Mouse (Mus musculus) embryonic facial prominence, embryonic 15.5 days (tissue): Measurements from ENCODE around the gene Pax3. TPM values are rescaled to one million over a fixed set of nuclear protein-coding genes. Genes with fewer than 3 reads are reported as not detected.

Experiments
- ATAC-seq: fragments of 200-750 bp; cut with Nextera tagmentation; 2 replicates; pipeline ENCODE4 v1.8.0; 2017; ENCODE audit warnings: low read depth, moderate TSS enrichment; ENCODE audit not compliant: insufficient number of reproducible peaks, low FRiP score, low TSS enrichment
- H3K27ac ChIP-seq: fragments of 300-500 bp; sonication (generic); replicated peaks from 2 replicates; pipeline ENCODE4 v1.5.1; 2015; ENCODE audit warnings: mild to moderate bottlenecking, inconsistent platforms
- H3K27me3 ChIP-seq: fragments of 300-500 bp; sonication (generic); 2 replicates; pipeline ENCODE4 v1.6.1; 2015; ENCODE audit warnings: inconsistent platforms
- H3K36me3 ChIP-seq: fragments of 300-500 bp; sonication (generic); 2 replicates; pipeline ENCODE4 v1.6.1; 2015; ENCODE audit warnings: mild to moderate bottlenecking, inconsistent platforms
- H3K4me1 ChIP-seq: fragments of 300-500 bp; sonication (generic); 2 replicates; pipeline ENCODE4 v1.6.1; 2015; ENCODE audit warnings: inconsistent platforms
- H3K4me2 ChIP-seq: fragments of 300-500 bp; sonication (generic); replicated peaks from 2 replicates; pipeline ENCODE4 v1.6.1; 2015; ENCODE audit warnings: mild to moderate bottlenecking, inconsistent platforms
- H3K4me3 ChIP-seq: fragments of 300-500 bp; sonication (generic); replicated peaks from 2 replicates; pipeline ENCODE4 v1.5.1; 2015; ENCODE audit warnings: mild to moderate bottlenecking, inconsistent platforms
- H3K9ac ChIP-seq: fragments of 300-500 bp; sonication (generic); 2 replicates; pipeline ENCODE4 v1.6.1; 2015; ENCODE audit warnings: inconsistent platforms
- H3K9me3 ChIP-seq: fragments of 300-500 bp; sonication (generic); replicated peaks from 2 replicates; pipeline ENCODE4 v1.6.1; 2016; ENCODE audit warnings: inconsistent platforms
- WGBS: fragments of 180-500 bp; shearing (Covaris S2); methylation state at CpG from one replicate; pipeline ENCODE4 v1.1.7; 2015; 5-methylcytosine and 5-hydroxymethylcytosine counted together
- polyA plus RNA-seq: library from polyadenylated mRNA; unstranded; fragments of >200 nt; fragmentation: Nextera tagmentation; extraction: Ambion mirVana; gene quantifications from 2 replicates; pipeline ENCODE4 v1.2.1, GENCODE M21; 2015

Pax3 gene
- polyA plus RNA-seq, 1 experiment from 2014 or later, result 47.2 TPM

- H3K27me3 ChIP-seq, result peaks cover 66% of the 10 kb centered on the region
- 11% methylated on average over 21 of the region's 21 CpGs for WGBS
- H3K4me3 ChIP-seq, result peak overlapping the region; percentile 61
- H3K36me3 ChIP-seq, result no peaks in the 10 kb centered on the region
- ATAC-seq, result no peak
- H3K9me3 ChIP-seq, result no peaks in the 10 kb centered on the region
- H3K4me2 ChIP-seq, result peak overlapping the region; percentile 66
- H3K27ac ChIP-seq, result peak overlapping the region; percentile 91
- peak overlapping the region; percentile 66; the same call in 1 of the 2 replicates for H3K9ac ChIP-seq
- peaks cover 16% of the 10 kb centered on the region for H3K4me1 ChIP-seq
These were observed 659 bp upstream of the Pax3 start for GRCm38 (mm10) chr1:78197351-78198234.

DNA sequence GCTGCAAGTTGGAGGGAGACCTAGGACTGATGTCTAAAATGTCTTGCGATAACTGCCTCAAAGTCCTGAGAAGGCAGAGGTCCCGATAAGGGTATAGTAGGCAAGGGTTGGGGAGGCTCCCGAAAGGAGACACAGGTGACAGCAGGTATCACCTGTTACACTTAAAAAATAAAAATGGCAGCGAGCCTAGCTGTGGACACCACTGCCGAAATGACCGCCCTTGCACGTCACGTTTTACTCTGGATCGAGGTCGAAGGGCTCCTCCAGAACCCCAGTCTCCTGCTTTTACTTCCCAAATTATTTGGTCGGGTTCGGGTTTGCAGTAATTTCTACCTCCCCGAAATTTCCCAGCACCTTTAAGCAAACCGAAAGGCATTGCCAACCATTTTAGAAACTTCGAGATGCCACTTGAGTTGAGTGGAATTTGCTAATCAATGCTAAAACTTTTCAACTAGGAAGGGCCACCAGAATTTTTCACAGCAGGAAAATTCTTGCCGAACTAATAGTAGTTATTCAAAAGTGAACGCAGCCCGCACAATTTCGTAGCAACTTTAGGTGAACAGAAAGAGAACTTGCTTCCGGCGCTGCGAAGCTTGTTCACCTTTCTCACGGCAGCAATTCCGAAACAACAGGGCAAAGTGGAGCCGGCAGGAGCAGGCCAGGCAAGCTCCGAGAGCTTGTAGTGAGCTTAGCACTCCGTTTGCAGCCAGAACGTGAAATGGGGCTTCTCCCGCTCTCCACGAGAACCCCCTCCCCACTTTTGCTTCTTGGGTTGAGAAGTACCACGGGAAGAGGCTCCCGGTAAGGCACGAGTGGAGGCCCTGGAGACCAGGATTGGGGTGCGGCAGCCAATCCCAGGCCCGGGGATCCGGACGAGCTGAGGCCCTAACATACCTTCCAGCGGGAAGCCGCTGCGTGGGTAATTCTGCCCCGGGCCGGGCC lies 892 bp downstream of the Pax3 start:
- H3K27ac ChIP-seq, result peak overlapping the region; percentile 91
- ATAC-seq, result no peak
- peaks cover 69% of the 10 kb centered on the region for H3K27me3 ChIP-seq

GRCm38 (mm10) chr1:78195145-78195544 lies 1.8 kb downstream of the Pax3 start:
- no peaks in the 10 kb centered on the region for H3K36me3 ChIP-seq
- H3K4me1 ChIP-seq, result peaks cover 17% of the 10 kb centered on the region
- peaks cover 69% of the 10 kb centered on the region for H3K27me3 ChIP-seq
- peak overlapping the region; percentile 66 for H3K9ac ChIP-seq
- no peaks in the 10 kb centered on the region for H3K9me3 ChIP-seq
- no peak for ATAC-seq
- 5% methylated on average over 21 of the region's 21 CpGs for WGBS
- H3K27ac ChIP-seq, result peak overlapping the region; percentile 91
- peak overlapping the region; percentile 61 for H3K4me3 ChIP-seq
- peak overlapping the region; percentile 66 for H3K4me2 ChIP-seq

More for the DNA sequence above, 892 bp downstream of the Pax3 start:
- Histone ChIP-seq H3K36me3 (no peaks in the 10 kb centered on the region), H3K9ac (peak overlapping the region; percentile 66), H3K4me3 (peak overlapping the region; percentile 61), H3K4me1 (peaks cover 16% of the 10 kb centered on the region), H3K4me2 (peak overlapping the region; percentile 66), H3K9me3 (no peaks in the 10 kb centered on the region)
- WGBS, result 1% methylated on average over 42 of the region's 42 CpGs

DNA sequence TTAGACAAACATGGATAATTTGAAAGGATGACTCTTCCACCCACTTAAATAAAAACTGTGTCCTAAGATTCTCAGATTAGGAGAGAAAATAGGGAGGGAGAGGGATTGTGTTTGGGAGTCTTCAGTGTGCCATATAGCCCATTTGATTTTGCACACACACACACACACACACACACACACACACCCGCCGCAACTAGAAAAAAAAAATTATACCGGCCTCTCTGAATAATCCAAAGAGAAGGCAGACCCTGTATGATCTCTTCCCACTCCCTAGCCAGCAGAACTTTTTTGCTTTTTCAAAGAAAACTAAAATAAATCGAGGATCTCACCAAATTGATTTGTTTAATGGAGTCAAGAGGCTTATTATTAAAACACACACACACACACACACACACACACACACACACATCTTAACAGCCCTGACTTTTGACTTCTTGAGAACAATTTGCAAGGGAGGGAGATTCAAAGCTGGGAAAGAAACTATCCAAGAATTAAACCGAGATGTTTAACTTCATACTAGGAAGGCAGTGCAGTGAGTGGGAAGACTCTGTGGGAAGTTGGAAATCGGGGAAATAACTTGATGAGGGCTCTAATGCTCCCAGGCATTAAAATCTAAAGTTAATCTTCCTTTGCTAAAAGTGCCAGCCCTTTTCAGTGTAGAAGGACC lies 2.4 kb downstream of the Pax3 start:
- WGBS, result 5% methylated on average over 6 of the region's 6 CpGs
- Histone ChIP-seq H3K27ac (peak overlapping the region; percentile 91), H3K4me1 (peaks cover 24% of the 10 kb centered on the region)

DNA sequence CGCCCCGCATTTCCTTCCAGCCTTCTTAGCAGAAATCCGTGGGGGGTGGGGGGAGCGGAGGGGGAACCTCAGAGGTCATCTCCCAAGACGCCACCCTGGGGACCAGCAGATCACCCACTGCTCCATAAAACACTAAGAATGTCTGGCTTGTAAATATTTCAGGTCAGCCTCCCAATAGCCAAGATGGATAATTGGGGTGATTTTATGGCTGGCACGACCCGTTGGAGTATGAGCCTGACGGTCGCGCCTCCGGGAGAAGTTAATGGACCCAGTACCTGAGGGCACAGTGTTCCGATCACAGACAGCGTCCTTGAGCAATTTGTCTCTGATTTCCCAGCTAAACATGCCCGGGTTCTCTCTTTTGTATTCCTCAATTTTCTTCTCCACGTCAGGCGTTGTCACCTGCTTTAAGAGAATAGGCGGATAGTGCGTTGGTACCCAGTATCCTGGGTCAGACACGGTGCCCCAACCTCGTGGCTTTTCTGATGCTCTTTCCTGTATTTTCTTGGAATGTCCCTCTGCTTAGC lies 3.4 kb downstream of the Pax3 start:
- Histone ChIP-seq H3K9ac (peak overlapping the region; percentile 31; the same call in 1 of the 2 replicates), H3K27ac (peak overlapping the region; percentile 91), H3K4me2 (peak overlapping the region; percentile 66), H3K27me3 (peaks cover 61% of the 10 kb centered on the region), H3K4me1 (peaks cover 26% of the 10 kb centered on the region), H3K36me3 (no peaks in the 10 kb centered on the region), H3K9me3 (no peaks in the 10 kb centered on the region), H3K4me3 (peak overlapping the region; percentile 61)
- ATAC-seq, result no peak
- 9% methylated on average over 20 of the region's 20 CpGs for WGBS

More for the DNA sequence above, 2.4 kb downstream of the Pax3 start:
- Histone ChIP-seq H3K27me3 (peaks cover 69% of the 10 kb centered on the region), H3K36me3 (no peaks in the 10 kb centered on the region), H3K9me3 (no peaks in the 10 kb centered on the region), H3K4me2 (peak overlapping the region; percentile 66), H3K4me3 (peak overlapping the region; percentile 61), H3K9ac (peak overlapping the region; percentile 66; the same call in 1 of the 2 replicates)
- no peak for ATAC-seq

GRCm38 (mm10) chr1:78192746-78193464 lies 4.0 kb downstream of the Pax3 start:
- Histone ChIP-seq H3K4me3 (peak overlapping the region; percentile 61), H3K9ac (peak overlapping the region; percentile 31), H3K27ac (peak overlapping the region; percentile 91), H3K4me1 (peaks cover 26% of the 10 kb centered on the region), H3K9me3 (no peaks in the 10 kb centered on the region), H3K4me2 (peak overlapping the region; percentile 66), H3K27me3 (peaks cover 58% of the 10 kb centered on the region), H3K36me3 (no peaks in the 10 kb centered on the region)
- WGBS, result 8% methylated on average over 20 of the region's 20 CpGs
- no peak for ATAC-seq

DNA sequence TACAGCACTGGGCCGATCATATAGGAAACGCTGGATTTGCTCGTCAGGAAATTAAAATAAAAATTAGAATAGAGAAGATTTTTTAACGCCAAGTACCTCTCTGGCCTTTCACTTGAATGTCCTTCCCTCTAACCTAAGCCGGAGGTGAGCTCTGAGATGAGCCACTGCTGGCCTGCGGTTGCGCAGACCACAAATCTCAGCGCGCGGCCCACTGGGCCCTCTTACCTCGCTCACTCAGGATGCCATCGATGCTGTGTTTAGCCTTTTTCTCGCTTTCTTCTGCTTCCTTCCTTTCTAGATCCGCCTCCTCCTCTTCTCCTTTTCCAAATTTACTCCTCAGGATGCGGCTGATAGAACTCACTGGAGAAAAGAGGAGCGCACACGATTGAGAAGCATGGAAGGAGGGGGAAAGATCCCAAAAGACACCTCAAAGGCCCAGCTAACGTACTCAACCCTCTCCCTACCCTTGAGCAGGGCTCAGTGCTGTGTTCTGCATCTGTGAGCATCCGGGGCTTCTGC lies 4.7 kb downstream of the Pax3 start:
- Histone ChIP-seq H3K27ac (peak overlapping the region; percentile 91), H3K4me2 (peak overlapping the region; percentile 66), H3K4me3 (peak overlapping the region; percentile 61), H3K9me3 (no peaks in the 10 kb centered on the region), H3K9ac (peak overlapping the region; percentile 31), H3K4me1 (peaks cover 22% of the 10 kb centered on the region), H3K27me3 (peaks cover 52% of the 10 kb centered on the region), H3K36me3 (no peaks in the 10 kb centered on the region)
- 21% methylated on average over 19 of the region's 19 CpGs for WGBS
- ATAC-seq, result no peak

- H3K27me3 ChIP-seq, result peaks cover 47% of the 10 kb centered on the region
- peak overlapping the region; percentile 61 for H3K4me3 ChIP-seq
- H3K9me3 ChIP-seq, result no peaks in the 10 kb centered on the region
- H3K27ac ChIP-seq, result peak overlapping the region; percentile 91
- H3K9ac ChIP-seq, result peak overlapping the region; percentile 31; the same call in 1 of the 2 replicates
- H3K4me2 ChIP-seq, result peak overlapping the region; percentile 66
- 35% methylated on average over 1 of the region's 1 CpGs for WGBS
- peaks cover 16% of the 10 kb centered on the region for H3K4me1 ChIP-seq
- H3K36me3 ChIP-seq, result no peaks in the 10 kb centered on the region
- no peak for ATAC-seq
These were observed 5.2 kb downstream of the Pax3 start for GRCm38 (mm10) chr1:78191761-78192160.

DNA sequence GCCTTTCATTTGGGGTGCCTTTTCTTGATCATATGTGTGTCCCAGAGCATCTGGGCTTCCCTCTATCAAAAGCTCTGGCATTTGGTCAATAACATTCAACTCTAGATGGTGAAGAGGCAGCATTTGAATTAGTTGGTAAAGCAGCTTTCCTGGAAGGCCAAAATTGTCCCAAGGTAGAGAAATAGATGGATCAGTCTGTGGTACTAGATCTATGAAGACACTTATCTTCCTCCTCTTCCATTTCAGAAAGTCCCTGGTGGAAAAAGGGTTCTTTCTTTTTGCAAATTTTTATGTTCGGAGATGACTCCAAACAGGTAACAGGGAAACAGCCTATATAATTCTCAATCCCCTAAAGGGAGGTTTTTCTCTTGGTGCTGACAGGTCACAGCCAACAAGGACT lies 5.6 kb downstream of the Pax3 start:
- H3K9ac ChIP-seq, result 0 out of 2 replicates have a peak overlapping the region, but pooled peaks have one; percentile 31

More for the DNA sequence above, 5.6 kb downstream of the Pax3 start:
- Histone ChIP-seq H3K4me3 (peak overlapping the region; percentile 61), H3K9me3 (no peaks in the 10 kb centered on the region), H3K36me3 (no peaks in the 10 kb centered on the region), H3K27me3 (peaks cover 44% of the 10 kb centered on the region), H3K27ac (peak overlapping the region; percentile 91), H3K4me2 (peak overlapping the region; percentile 66), H3K4me1 (peaks cover 12% of the 10 kb centered on the region)
- ATAC-seq, result no peak
- 51% methylated on average over 1 of the region's 1 CpGs for WGBS
